Mouse (Mus musculus) midbrain, embryonic 12.5 days (tissue): Measurements from ENCODE around the gene Mfsd2a. TPM values are rescaled to one million over a fixed set of nuclear protein-coding genes. Genes with fewer than 3 reads are reported as not detected.
A peak's percentile ranks its signal among the peaks of the same experiment; 100 is the strongest.

Experiments used
- ATAC-seq: fragments of 200-750 bp; cut with Nextera tagmentation; 2 replicates; pipeline ENCODE4 v1.8.0; 2017; ENCODE audit warnings: low read depth, moderate TSS enrichment, moderate library complexity; ENCODE audit not compliant: low FRiP score
- H3K27ac ChIP-seq: fragments of 300-500 bp; sonication (generic); replicated peaks from 2 replicates; pipeline ENCODE4 v1.5.1; 2016; ENCODE audit warnings: mild to moderate bottlenecking
- H3K27me3 ChIP-seq: fragments of 300-500 bp; sonication (generic); 2 replicates; pipeline ENCODE4 v1.6.1; 2016; ENCODE audit warnings: mild to moderate bottlenecking
- H3K36me3 ChIP-seq: fragments of 300-500 bp; sonication (generic); 2 replicates; pipeline ENCODE4 v1.6.1; 2016
- H3K4me1 ChIP-seq: fragments of 300-500 bp; sonication (generic); 2 replicates; pipeline ENCODE4 v1.6.1; 2016
- H3K4me2 ChIP-seq: fragments of 300-500 bp; sonication (generic); replicated peaks from 2 replicates; pipeline ENCODE4 v1.6.1; 2016; ENCODE audit warnings: mild to moderate bottlenecking, moderate library complexity
- H3K4me3 ChIP-seq: fragments of 300-500 bp; sonication (generic); 2 replicates; pipeline ENCODE4 v1.5.1; 2016; ENCODE audit warnings: mild to moderate bottlenecking
- H3K9ac ChIP-seq: fragments of 300-500 bp; sonication (generic); replicated peaks from 2 replicates; pipeline ENCODE4 v1.6.1; 2016; ENCODE audit warnings: mild to moderate bottlenecking, moderate library complexity
- H3K9me3 ChIP-seq: fragments of 300-500 bp; sonication (generic); 2 replicates; pipeline ENCODE4 v1.6.1; 2016; ENCODE audit warnings: mild to moderate bottlenecking
- WGBS: fragments of 180-500 bp; shearing (Covaris S2); methylation state at CpG from one replicate; pipeline ENCODE4 v1.1.7; 2016; 5-methylcytosine and 5-hydroxymethylcytosine counted together
- polyA plus RNA-seq: library from polyadenylated mRNA; unstranded; fragments of >200 nt; fragmentation: Nextera tagmentation; extraction: Ambion mirVana; gene quantifications from 2 replicates; pipeline ENCODE4 v1.2.1, GENCODE M21; 2016

The Mfsd2a gene
- polyA plus RNA-seq, result 25.7 TPM in 2 replicates

DNA sequence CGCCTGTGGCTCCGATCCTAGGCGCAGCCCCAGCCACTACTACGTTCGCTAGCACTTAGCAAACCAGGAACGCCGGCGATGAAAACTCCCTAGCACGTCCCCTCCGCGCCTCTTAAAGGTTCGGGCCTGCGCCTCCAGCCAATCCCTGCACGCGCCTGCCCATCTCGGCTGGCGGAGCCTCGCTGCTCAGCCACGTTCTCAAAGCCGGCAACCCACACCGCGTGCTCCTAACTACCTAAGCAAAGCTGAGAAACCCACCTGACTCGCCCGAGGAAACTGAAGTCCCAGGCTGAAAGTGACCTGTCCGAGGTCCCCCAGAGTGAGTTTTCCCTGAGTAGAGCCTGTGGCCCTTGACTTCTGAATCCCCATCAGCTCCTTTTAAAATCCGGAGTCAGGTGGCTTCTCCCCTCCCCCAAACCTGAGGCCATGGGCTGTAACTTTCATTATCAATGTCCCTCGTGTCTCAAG is at the start of gene Mfsd2a:
TSS of gene Mfsd2a (minus strand) at position 89 of the 468 bp plus-strand sequence.
- under 1% methylated on average over 27 of the region's 27 CpGs for WGBS
- Histone ChIP-seq H3K27ac (peak within 1 kb of the TSS; percentile 63), H3K4me2 (peak within 1 kb of the TSS; percentile 98), H3K4me3 (peak within 1 kb of the TSS; percentile 71), H3K4me1 (peaks cover 36% of the 10 kb centered on the region), H3K9ac (peak within 1 kb of the TSS; percentile 78), H3K36me3 (peaks cover 16% of the 10 kb centered on the region; the same call in 1 of the 2 replicates), H3K27me3 (peaks cover 10% of the 10 kb centered on the region), H3K9me3 (no peaks in the 10 kb centered on the region)
- peak; percentile 81 for ATAC-seq

GRCm38 (mm10) chr4:123005054-123005966 is 44.3 kb upstream of the Mfsd2a start:
- Histone ChIP-seq H3K4me2 (no peak overlapping the region), H3K27ac (peak overlapping the region; percentile 49), H3K4me3 (no peak overlapping the region), H3K27me3 (no peaks in the 10 kb centered on the region), H3K9ac (no peak overlapping the region), H3K9me3 (no peaks in the 10 kb centered on the region), H3K36me3 (peaks cover 32% of the 10 kb centered on the region), H3K4me1 (peaks cover 36% of the 10 kb centered on the region)
- ATAC-seq, result no peak
- 29% methylated on average over 15 of the region's 15 CpGs for WGBS

- H3K4me2 ChIP-seq, result peak overlapping the region; percentile 86
- 0 out of 2 replicates have a peak overlapping the region, but pooled peaks have one; percentile 83 for H3K4me3 ChIP-seq
- 25% methylated on average over 17 of the region's 17 CpGs for WGBS
- H3K36me3 ChIP-seq, result peaks cover 37% of the 10 kb centered on the region
- ATAC-seq, result no peak
- H3K4me1 ChIP-seq, result peaks cover 61% of the 10 kb centered on the region
- no peaks in the 10 kb centered on the region for H3K27me3 ChIP-seq
- no peaks in the 10 kb centered on the region for H3K9me3 ChIP-seq
- peak overlapping the region; percentile 96 for H3K27ac ChIP-seq
- H3K9ac ChIP-seq, result peak overlapping the region; percentile 59
Observed at GRCm38 (mm10) chr4:123000617-123001342, 39.8 kb upstream of the Mfsd2a start.

DNA sequence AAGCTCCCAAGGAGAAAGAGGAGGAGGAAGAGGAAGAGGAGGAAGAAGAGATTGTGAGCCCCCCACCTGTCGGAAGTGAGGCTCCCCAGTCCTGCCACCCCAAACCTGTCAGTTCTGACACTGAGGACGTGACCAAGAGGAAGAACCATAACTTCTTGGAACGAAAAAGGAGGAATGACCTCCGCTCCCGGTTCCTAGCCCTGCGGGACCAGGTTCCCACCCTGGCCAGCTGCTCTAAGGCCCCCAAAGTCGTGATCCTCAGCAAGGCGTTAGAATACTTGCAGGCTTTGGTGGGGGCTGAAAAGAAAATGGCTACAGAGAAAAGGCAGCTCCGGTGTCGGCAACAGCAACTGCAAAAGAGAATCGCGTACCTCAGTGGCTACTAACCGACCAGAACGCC is 39.1 kb upstream of the Mfsd2a start:
- Histone ChIP-seq H3K36me3 (peaks cover 37% of the 10 kb centered on the region), H3K27ac (peak overlapping the region; percentile 96), H3K9me3 (no peaks in the 10 kb centered on the region), H3K4me1 (peaks cover 59% of the 10 kb centered on the region), H3K27me3 (no peaks in the 10 kb centered on the region), H3K4me3 (peak overlapping the region; percentile 83), H3K9ac (peak overlapping the region; percentile 59), H3K4me2 (peak overlapping the region; percentile 86)
- no peak for ATAC-seq
- WGBS, result 25% methylated on average over 14 of the region's 14 CpGs

- H3K4me1 ChIP-seq, result peaks cover 58% of the 10 kb centered on the region
- 0% methylated on average over 4 of the region's 4 CpGs for WGBS
- peak overlapping the region; percentile 96 for H3K27ac ChIP-seq
Observed at GRCm38 (mm10) chr4:122999263-122999691, 38.3 kb upstream of the Mfsd2a start.

DNA sequence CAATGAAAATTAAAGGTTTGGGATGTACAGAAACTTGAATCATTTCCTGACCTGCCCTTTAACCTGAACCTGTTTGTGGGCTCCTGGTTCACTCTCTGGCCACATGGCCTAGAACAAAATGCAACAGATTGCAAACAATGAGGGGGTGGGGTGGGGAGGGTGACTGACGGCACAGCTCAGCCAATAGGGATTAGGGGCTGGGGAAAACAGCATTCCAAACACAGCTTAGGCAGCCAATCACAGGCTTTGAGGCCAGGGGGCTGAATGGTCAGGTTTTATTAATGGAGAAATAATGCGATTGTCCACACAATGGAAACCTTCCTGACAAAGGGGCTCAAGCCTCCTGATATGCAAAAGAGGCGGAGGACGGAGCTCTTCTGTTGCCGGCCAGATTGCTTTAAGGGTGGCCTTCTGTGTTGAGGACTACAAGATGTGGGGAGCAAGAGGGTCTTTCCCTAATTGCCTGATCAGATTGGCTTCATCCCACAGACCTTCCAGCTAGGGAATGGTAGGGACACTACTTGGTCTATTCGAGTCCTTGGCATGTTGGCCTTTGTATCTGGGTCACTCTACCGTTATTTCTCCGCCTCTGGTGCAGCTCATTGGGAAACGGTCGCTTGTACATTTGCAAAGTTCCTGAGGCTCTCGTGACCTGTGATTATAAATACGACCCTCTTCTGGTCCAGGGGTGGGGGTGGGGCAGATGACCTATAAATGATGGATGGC is 37.7 kb upstream of the Mfsd2a start:
- Histone ChIP-seq H3K4me3 (peak overlapping the region; percentile 83), H3K27ac (peak overlapping the region; percentile 96), H3K4me2 (peak overlapping the region; percentile 86), H3K9ac (peak overlapping the region; percentile 96), H3K9me3 (no peaks in the 10 kb centered on the region), H3K4me1 (peaks cover 56% of the 10 kb centered on the region), H3K27me3 (no peaks in the 10 kb centered on the region), H3K36me3 (peaks cover 34% of the 10 kb centered on the region)
- WGBS, result 3% methylated on average over 12 of the region's 12 CpGs
- peak; percentile 70 for ATAC-seq

More at GRCm38 (mm10) chr4:122999263-122999691, 38.3 kb upstream of the Mfsd2a start:
- Histone ChIP-seq H3K4me3 (peak overlapping the region; percentile 83), H3K9ac (peak overlapping the region; percentile 59), H3K9me3 (no peaks in the 10 kb centered on the region), H3K36me3 (peaks cover 37% of the 10 kb centered on the region), H3K27me3 (no peaks in the 10 kb centered on the region), H3K4me2 (peak overlapping the region; percentile 86)
- peak; percentile 68 for ATAC-seq

DNA sequence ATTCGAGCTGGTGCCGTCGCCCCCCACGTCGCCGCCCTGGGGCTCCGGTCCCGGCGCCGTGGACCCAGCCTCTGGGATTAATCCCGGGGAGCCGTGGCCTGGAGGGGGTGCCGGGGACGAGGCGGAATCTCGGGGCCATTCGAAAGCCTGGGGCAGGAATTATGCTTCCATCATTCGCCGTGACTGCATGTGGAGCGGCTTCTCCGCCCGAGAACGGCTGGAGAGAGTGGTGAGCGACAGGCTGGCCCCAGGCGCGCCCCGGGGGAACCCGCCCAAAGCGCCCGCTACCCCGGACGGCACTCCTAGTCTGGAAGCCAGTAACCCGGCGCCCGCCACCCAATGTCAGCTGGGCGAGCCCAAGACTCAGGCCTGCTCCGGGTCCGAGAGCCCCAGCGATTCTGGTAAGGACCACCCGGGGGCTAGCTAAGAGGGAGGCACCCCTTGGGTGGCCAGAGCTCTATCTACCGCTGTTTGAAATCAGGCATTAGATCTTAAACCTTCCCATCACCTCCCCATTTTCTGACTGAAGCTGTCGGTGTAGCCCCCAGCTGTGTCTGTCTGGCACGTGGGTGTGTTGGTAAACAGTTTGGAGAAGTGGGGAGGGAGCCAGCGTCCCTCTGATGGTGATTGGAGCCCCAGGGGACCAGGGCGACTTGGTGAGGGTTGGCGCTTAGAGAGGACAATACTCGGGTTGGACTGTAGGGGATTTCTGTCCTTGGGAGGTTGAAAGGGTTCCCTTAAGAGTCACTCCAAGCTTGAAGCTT is 35.8 kb upstream of the Mfsd2a start:
- peaks cover 48% of the 10 kb centered on the region for H3K4me1 ChIP-seq
- H3K4me3 ChIP-seq, result peak overlapping the region; percentile 83
- peak; percentile 4; the same call in 1 of the 2 replicates for ATAC-seq
- peaks cover 20% of the 10 kb centered on the region; the same call in 1 of the 2 replicates for H3K36me3 ChIP-seq
- peak overlapping the region; percentile 96 for H3K27ac ChIP-seq
- H3K27me3 ChIP-seq, result no peaks in the 10 kb centered on the region
- H3K4me2 ChIP-seq, result peak overlapping the region; percentile 86
- WGBS, result under 1% methylated on average over 47 of the region's 47 CpGs
- peak overlapping the region; percentile 96 for H3K9ac ChIP-seq
- H3K9me3 ChIP-seq, result no peaks in the 10 kb centered on the region

DNA sequence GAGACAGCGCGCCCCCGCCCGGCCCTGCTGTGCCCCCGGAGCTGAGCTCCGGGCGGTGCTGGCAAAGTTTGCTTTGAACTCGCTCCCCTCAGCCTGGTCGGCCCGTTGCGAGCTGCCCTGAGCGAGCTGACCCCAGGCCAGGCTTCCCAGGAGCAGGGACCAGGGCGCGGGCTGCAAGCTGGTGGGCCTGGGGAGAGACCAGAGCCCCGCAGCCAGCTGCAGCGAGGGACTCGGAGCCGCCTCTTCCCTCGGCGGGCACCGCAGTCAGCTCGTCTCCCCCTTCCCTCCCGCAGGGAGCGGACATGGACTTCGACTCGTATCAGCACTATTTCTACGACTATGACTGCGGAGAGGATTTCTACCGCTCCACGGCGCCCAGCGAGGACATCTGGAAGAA is 35.2 kb upstream of the Mfsd2a start:
- peak overlapping the region; percentile 83 for H3K4me3 ChIP-seq
- H3K4me1 ChIP-seq, result peaks cover 42% of the 10 kb centered on the region
- whole genome bisulfite sequencing, result under 1% methylated on average over 31 of the region's 32 CpGs
- peak overlapping the region; percentile 96 for H3K27ac ChIP-seq
- peak overlapping the region; percentile 96 for H3K9ac ChIP-seq
- no peaks in the 10 kb centered on the region for H3K9me3 ChIP-seq
- H3K4me2 ChIP-seq, result peak overlapping the region; percentile 86
- ATAC-seq, result no peak
- H3K27me3 ChIP-seq, result no peaks in the 10 kb centered on the region
- peaks cover 14% of the 10 kb centered on the region; the same call in 1 of the 2 replicates for H3K36me3 ChIP-seq

DNA sequence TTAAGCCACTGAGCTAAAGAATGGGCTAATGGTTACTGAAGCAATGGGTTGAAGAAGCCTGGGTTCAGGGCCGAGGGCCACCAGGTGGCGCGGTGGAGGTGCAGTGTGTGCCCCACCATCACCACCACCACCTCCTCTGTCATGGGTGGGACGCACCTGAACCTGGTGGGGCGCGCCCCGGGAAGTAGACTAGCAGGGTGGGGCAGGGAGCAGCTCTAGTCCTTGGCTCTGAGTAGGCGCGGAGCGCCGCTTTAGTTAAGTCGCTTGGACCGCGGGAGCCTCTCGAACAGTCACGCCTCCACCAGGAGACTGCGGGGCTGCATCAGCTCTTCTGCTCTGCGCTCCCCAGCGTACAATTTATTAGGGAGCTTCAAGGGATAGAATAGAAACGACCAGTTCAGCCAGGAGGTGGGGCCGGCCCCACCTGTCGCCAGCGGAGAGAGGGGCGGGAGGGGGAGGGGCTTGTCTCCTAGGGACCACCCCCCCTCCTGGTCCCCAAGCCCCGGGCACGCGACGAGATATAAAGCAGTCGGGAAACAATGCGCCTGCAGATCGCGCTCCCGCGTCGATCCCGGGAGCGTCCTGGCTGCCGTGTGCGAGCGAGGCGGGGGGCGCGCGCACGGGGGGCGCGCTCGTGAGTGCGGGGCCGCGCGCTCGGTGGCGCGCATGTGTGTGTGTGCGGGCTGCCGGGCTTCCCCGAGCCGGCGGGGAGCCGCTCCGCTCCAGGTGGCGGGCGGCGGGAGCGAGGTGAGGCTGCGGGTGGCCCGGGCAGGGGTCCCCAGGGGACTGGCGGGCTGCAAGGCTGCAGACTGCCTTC is 34.6 kb upstream of the Mfsd2a start, which contains the start of gene Mycl:
TSS of gene Mycl (plus strand) at position 249 of the 817 bp plus-strand sequence.
- under 1% methylated on average over 69 of the region's 69 CpGs for WGBS
- Histone ChIP-seq H3K4me3 (peak within 1 kb of the TSS; percentile 83), H3K27ac (peak within 1 kb of the TSS; percentile 96), H3K9ac (peak within 1 kb of the TSS; percentile 96), H3K36me3 (peaks cover 8% of the 10 kb centered on the region; the same call in 1 of the 2 replicates), H3K27me3 (no peaks in the 10 kb centered on the region), H3K4me2 (peak within 1 kb of the TSS; percentile 86), H3K4me1 (peaks cover 36% of the 10 kb centered on the region), H3K9me3 (no peaks in the 10 kb centered on the region)
- peak; percentile 59 for ATAC-seq

DNA sequence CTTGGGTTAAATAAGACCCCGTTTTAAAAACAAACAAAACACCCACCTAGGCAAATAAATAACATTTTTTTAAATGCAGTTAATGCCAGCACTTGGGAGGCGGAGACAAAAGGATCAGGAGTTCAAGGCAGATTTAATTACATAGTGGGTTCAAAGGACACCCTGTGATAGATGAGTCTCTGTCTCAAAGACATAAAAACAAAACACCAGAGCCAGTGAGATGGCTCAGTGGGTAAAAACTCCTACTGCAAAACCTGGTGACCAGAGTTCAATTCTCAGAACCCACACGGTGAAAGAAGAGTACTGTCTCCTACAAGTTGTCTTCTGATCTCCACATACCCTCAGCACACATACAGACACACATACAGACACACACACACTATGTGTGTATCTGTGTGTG is 31.3 kb upstream of the Mfsd2a start:
- Histone ChIP-seq H3K4me2 (no peak overlapping the region), H3K4me3 (no peak overlapping the region), H3K27me3 (no peaks in the 10 kb centered on the region), H3K4me1 (peaks cover 12% of the 10 kb centered on the region), H3K9ac (no peak overlapping the region), H3K27ac (no peak overlapping the region), H3K9me3 (no peaks in the 10 kb centered on the region), H3K36me3 (no peaks in the 10 kb centered on the region)
- ATAC-seq, result no peak
- WGBS, result 67% methylated on average over 3 of the region's 3 CpGs
